Mouse (Mus musculus): ENCODE measurements around the gene Lrmp.
"Not testable (repeated sequence)": the region's sequence is repeated elsewhere in the genome, so short reads cannot be mapped to it uniquely, and the experiment has no call there.

The Lrmp gene

DNA sequence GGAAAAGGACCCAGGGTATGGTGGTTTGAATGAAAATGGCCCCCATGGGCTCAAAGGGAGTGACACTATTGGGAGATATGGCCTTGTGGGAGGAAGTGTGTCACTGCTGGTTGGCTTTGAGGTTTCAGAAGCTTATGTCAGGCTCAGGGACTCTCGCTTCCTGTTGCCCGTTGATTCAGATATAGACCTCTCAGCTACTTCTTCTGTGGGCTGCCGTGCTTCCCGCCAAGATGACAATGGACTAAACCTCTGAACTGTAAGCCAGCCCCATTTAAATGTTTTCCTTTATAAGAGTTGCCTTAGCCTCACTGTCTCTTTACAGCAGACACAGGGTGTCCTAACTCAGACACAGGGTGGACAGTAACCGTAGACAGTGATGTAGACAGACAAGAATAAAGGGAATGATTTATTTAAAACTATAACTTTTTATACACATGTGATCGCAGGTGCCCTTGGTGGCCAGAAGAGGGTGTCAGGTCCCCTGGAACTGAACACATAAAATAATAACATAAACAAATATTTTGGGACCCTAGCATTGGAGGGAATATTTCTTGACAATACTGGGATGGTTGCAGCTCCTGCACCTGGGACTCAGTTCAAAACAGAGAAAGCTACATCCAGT lies at the start of gene Lrmp:
Gene Lrmp (plus strand): TSS at position 178 of the 622 bp plus-strand sequence.
- DNase-seq = no peak

DNA sequence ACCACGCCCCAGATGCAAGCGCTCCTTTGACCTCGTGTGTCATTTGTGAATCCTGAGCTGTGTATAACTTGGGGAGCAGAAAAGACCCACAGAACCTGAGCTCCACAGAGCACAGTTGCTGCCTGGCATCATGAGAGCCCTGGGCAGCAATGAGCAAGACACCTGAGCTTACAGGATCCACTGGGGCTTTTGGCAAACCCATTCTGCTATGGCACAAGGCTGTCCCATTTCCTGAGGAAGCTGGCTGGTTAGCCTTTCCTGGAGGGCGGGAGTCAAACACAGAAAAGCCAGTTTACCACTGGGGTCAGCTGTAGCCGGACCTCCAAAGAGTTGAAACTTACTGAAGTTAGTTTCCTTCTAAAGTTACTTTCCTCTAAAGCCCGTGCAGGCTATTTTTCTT lies 49.0 kb upstream of the Lrmp start:
- DNase-seq = no peak

GRCm38 (mm10) chr6:145067679-145068078 lies 47.8 kb upstream of the Lrmp start:
- DNase-seq = no peak

DNA sequence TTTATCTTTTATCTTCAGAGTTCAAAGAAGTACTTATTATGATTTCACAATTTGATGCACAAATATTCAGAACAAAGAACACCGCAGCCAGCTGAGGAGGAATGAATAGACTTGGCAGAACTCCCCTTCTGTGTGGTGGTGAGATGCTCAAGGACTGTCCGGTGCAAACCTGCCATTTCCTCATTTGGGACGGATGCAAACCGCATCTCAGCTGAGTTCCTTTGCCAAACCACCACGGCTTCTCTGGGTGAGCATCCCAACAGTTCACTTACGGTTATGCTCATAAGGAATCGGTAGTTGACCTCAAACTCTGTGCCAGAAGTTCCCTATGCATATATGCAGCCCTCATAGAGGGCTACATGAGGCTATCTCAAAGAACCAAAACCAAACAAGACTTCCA lies 46.1 kb upstream of the Lrmp start:
- DNase-seq = no peak

DNA sequence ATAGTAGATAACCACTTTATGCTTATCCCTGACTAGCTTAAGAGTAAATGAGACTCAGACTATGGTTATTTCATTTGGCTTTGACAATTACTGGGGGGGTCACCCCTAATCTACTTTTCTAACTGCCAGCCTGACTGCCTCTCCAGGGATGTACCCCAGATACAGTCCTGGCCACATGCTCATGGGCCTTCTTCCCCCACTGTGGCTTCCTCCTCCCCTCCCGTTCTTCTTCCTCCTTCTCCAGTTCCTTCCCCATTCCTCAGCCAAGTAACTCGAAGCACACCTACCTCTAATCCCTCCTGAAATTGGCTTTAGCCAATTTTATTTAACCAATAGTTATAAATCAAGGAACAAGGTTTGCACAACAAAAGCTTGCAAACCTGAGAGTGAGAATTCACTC lies 45.5 kb upstream of the Lrmp start:
- DNase-seq = no peak

- DNase-seq = no peak
Measured at GRCm38 (mm10) chr6:145074461-145074860, 41.0 kb upstream of the Lrmp start.

GRCm38 (mm10) chr6:145075088-145075547 lies 40.3 kb upstream of the Lrmp start:
- peak; percentile 16 for DNase-seq

DNA sequence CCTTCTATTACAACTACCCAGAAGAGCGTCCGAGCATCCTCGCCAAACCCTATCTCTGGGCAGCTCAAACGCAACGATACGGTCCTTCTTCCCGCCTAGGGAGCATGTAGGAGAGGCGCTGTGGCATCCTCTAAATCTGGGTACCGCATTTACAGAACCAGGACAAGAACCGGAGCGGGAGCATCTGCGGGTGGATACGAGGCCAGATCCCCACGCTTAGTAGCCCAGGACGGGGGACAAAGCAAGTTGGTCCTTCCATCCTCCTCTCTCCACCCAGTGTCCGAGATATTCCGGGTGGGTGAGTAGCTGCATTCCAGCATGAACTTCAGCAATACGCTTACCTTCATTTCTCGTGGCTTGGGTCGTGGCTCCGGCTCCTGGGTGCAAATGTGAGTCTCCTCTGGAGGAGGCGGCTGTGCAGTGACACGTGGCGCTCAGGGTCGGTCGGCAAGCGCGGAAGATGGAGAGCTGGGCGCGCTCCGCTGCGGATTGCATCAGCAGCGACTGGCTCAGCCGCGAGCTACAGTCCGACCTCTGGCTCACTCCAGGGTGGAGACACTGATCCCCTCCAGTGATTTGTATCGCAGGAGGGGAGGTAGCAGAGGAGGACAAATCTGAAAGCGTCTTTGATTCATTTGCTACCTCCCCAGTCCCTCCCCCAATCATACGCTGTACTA lies 39.8 kb upstream of the Lrmp start, which contains the start of gene Bcat1:
Gene Bcat1 (minus strand): TSS at position 637 of the 677 bp plus-strand sequence.
- DNase-seq = peak; percentile 42

DNA sequence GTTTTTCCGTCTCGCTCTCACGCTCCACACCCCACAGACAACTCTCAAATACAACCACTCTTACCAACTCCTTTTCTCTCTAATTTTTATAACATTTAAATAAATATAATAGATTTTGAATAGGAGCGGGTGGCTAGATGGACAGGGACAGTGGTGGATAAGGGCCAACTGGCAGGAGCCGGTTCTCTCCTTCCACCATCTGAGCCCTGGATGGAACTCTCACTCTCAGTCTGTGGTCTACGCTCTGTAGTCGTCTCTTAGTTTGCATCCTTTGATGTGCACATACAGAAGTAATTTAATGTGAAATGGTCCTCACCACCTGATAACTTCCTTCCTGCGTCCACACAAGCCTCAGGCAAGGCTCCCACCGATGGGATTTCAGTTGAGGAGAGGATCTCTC lies 39.2 kb upstream of the Lrmp start:
- no peak for DNase-seq

GRCm38 (mm10) chr6:145079087-145079759 lies 36.2 kb upstream of the Lrmp start:
- no peak for DNase-seq

DNA sequence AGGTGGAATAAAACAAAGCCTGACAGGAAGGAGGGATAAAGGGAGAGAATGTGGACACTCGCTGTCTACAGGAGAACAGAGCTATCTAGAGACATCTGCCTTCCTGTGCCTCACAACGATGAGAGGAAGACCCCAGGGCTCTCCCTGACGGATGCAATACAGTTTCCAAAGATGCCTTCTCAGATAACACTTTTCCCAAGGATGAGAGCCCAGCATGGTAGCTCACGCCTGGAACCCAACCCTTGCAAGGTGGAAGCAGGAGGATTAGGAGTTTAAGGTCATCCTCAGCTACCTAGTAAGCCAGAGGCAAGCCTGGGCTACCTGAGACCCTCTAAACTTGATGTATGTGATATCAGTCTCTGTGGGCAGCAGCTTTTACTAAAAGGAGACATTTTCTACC lies 33.7 kb upstream of the Lrmp start:
- no peak for DNase-seq

- no peak for DNase-seq
Measured at GRCm38 (mm10) chr6:145084343-145085117, 30.9 kb upstream of the Lrmp start.

DNA sequence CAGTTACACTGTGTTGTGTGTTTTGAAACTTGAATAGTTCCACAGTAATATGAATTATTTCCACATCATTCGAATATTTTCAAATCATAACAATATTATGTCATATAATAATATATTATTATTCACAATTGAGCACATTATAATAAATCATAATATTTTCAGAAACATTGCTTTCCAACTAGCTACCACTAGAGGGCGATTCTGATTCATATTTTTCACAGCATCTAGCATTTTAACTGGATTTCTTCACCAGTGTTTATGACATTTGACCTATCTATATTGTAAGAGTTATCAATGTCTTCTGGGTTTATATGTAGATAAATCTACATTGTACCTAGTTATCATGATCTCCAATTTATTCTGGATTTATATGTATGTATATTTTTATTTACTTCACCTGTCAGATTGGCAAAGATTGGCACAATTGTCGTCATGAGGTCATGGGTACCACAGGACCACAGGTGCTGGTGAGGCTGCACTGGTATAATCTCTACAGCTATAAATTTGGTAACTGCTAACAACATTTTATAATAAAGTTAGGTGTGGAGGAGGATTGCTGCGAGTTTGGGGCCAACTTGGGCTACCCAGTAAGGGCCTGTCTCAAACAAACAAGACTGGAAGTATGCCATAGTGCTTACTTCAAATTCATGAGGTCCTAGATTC lies 26.9 kb upstream of the Lrmp start:
- DNase-seq = no peak

DNA sequence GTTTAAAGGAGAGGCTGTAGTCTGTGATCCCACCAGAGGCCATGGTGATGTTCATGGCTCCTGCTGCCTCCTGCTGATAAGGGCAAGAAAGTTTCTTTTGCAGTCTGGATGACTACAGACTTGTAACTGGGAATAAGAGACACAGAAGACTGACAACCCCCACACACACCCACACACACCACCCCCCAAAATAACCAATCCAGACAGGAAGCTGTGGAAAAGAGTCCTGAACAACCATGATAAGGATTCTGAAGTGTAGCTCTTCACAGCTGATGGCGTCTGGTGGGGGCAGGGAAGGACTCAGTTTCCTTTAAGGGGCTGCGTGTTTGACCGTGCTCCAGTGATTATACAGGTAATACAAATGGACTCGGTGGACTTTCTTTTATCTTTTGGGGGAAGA lies 26.1 kb upstream of the Lrmp start:
- DNase-seq = no peak

DNA sequence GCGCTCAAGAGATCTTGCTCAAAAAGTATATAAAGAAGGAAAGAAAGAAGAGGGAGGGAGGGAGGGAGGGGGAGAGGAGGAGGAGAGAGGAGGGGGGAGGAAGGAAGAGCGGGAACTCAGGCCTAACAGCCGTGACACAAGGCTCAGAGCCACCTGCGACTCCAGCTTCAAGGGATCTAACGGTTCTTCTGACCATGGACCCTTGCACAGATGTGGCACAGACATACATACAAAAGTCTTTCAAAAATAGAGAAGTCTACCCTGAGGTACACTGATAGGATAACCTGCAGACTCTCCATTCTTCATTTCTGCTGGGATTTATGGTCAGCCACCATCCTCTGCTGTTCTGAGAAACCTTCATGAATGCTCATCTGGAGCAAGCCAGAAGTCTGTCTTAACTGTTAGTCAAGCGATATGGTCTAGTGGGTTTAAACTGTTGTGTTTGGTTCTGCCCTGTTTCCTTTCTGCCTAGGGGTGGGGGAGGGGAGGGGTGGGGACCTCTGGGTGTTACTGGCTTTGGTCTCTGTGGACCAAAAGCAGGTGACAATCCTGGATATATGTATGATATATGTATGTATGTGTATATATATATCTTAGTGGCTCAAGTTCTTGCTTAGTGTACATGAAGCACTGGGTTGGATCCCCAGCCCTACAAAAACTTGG lies 25.1 kb upstream of the Lrmp start:
- DNase-seq = no peak

- DNase-seq = no peak
Measured at GRCm38 (mm10) chr6:145090928-145091327, 24.5 kb upstream of the Lrmp start.

- no peak for DNase-seq
Measured at GRCm38 (mm10) chr6:145091998-145092397, 23.5 kb upstream of the Lrmp start.

DNA sequence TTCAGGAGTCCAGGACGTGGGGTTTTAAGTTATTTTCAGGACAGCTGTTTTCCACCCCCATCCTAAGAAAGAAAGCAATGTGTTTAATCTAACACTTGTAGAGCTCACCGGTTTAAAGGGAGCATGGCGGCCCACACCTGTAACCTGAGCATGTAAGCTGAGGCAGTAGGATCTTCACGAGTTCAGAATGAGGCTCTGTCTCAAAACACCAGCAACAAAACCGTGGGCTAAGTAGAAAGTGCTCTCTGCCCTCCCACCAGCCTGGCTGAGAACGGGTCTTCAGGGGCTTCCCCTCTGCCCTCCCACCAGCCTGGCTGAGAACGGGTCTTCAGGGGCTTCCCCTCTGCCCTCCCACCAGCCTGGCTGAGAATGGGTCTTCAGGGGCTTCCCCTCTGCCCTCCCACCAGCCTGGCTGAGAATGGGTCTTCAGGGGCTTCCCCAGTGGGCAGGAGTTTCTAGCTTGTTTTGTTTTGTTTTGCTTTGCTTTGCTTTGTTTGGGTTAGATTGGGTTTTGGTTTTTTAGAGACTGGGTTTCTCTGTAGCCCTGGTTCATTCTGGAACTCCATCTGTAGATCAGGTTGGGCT lies 22.3 kb upstream of the Lrmp start:
- DNase-seq = not testable (repeated sequence)

GRCm38 (mm10) chr6:145094431-145094830 lies 21.0 kb upstream of the Lrmp start:
- no peak for DNase-seq

- no peak for DNase-seq
Measured at GRCm38 (mm10) chr6:145100923-145101322, 14.5 kb upstream of the Lrmp start.

DNA sequence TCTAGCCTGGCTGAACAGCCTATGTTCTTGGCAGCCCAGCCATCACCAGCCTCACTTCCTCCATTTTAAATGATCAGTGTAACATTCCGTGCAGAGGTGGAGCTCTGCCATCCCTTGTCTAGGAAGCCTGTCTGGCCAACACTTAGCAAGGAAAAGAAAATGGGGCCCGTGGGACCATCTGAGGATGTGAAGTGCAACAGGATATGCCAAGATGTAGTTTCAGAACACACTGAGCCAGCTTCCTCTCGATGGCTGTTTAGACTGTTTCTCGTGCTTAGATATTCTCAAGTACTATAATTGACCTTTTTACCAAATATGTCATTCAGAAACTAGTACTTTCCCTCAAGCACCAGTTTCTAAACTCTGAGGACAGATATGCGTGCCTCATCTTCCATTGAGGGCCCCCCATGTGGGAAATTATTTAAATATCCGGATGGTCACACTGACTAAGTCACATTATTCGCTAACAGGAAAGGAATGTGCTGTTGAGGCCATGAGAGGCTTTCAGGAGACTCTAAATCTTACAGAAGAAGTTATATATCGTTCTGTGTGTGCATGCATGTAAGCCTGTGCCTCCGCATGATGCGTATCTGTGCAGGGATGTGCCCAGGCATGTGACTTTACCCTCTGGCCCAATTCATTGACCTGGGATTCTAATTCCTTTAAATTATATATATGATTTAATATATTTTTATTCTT lies 11.1 kb upstream of the Lrmp start:
- DNase-seq = no peak

Measured in right cerebral cortex, postnatal 14 days (tissue).